Mouse (Mus musculus): ENCODE results near the gene Olfr401. TPM values are rescaled to one million over a fixed set of nuclear protein-coding genes. Genes with fewer than 3 reads are reported as not detected.
"Not testable (repeated sequence)": the region's sequence is repeated elsewhere in the genome, so short reads cannot be mapped to it uniquely, and the experiment has no call there.

Gene Olfr401
- not detected in 2 replicates for polyA plus RNA-seq (2015; fragmentation: Nextera tagmentation; extraction: Ambion mirVana)

- Histone ChIP-seq H3K4me1 (ENCODE audit: control insufficient read depth, insufficient read depth, low read length) (no peaks in the 10 kb centered on the region), H3K9ac (ENCODE audit: low read length) (no peak within 1 kb of the TSS), H3K27ac (ENCODE audit: low read length) (no peak within 1 kb of the TSS), H3K36me3 (ENCODE audit: control insufficient read depth, insufficient read depth, low read length) (no peaks in the 10 kb centered on the region), H3K4me2 (ENCODE audit: low read depth, low read length) (no peak within 1 kb of the TSS), H3K27me3 (ENCODE audit: control insufficient read depth, insufficient read depth, low read length) (no peaks in the 10 kb centered on the region), H3K4me3 (replicated peaks; ENCODE audit: low read length) (no peak within 1 kb of the TSS), H3K9me3 (replicated peaks; ENCODE audit: control insufficient read depth, low read length) (no peaks in the 10 kb centered on the region; the same call in 1 of the 2 replicates)
- no peak for ATAC-seq (ENCODE audit: insufficient read depth, low FRiP score)
Observed at GRCm38 (mm10) chr11:74113412-74113811, at the start of gene Olfr401. Gene Olfr401, plus strand, starts transcription at chr11:74113712.

GRCm38 (mm10) chr11:74069655-74070054 is 43.9 kb upstream of the Olfr401 start, which contains the start of gene Zfp616:
Gene Zfp616, plus strand, starts transcription at chr11:74069955.
- Histone ChIP-seq H3K9me3 (replicated peaks; ENCODE audit: control insufficient read depth, low read length) (no peaks in the 10 kb centered on the region), H3K27ac (ENCODE audit: low read length) (no peak within 1 kb of the TSS), H3K4me1 (ENCODE audit: control insufficient read depth, insufficient read depth, low read length) (no peaks in the 10 kb centered on the region), H3K4me2 (ENCODE audit: low read depth, low read length) (no peak within 1 kb of the TSS), H3K9ac (ENCODE audit: low read length) (no peak within 1 kb of the TSS), H3K36me3 (ENCODE audit: control insufficient read depth, insufficient read depth, low read length) (no peaks in the 10 kb centered on the region), H3K27me3 (ENCODE audit: control insufficient read depth, insufficient read depth, low read length) (no peaks in the 10 kb centered on the region), H3K4me3 (replicated peaks; ENCODE audit: low read length) (no peak within 1 kb of the TSS)
- ATAC-seq (ENCODE audit: insufficient read depth, low FRiP score), result no peak
- 91% methylated on average over 1 of the region's 1 CpGs for WGBS

GRCm38 (mm10) chr11:74100724-74101123 is 12.8 kb upstream of the Olfr401 start:
- Histone ChIP-seq H3K4me1 (ENCODE audit: control insufficient read depth, insufficient read depth, low read length) (no peaks in the 10 kb centered on the region), H3K4me3 (replicated peaks; ENCODE audit: low read length) (no peak overlapping the region), H3K9ac (ENCODE audit: low read length) (no peak overlapping the region), H3K36me3 (ENCODE audit: control insufficient read depth, insufficient read depth, low read length) (no peaks in the 10 kb centered on the region), H3K9me3 (replicated peaks; ENCODE audit: control insufficient read depth, low read length) (no peaks in the 10 kb centered on the region), H3K27ac (ENCODE audit: low read length) (no peak overlapping the region), H3K27me3 (ENCODE audit: control insufficient read depth, insufficient read depth, low read length) (no peaks in the 10 kb centered on the region), H3K4me2 (ENCODE audit: low read depth, low read length) (no peak overlapping the region)
- ATAC-seq (ENCODE audit: insufficient read depth, low FRiP score), result no peak
- WGBS, result 75% methylated on average over 2 of the region's 2 CpGs

GRCm38 (mm10) chr11:74101507-74101906 is 12.0 kb upstream of the Olfr401 start:
- 57% methylated on average over 2 of the region's 2 CpGs for WGBS
- Histone ChIP-seq H3K4me2 (ENCODE audit: low read depth, low read length) (no peak overlapping the region), H3K4me3 (replicated peaks; ENCODE audit: low read length) (no peak overlapping the region), H3K27me3 (ENCODE audit: control insufficient read depth, insufficient read depth, low read length) (no peaks in the 10 kb centered on the region), H3K36me3 (ENCODE audit: control insufficient read depth, insufficient read depth, low read length) (no peaks in the 10 kb centered on the region), H3K27ac (ENCODE audit: low read length) (no peak overlapping the region), H3K9me3 (replicated peaks; ENCODE audit: control insufficient read depth, low read length) (no peaks in the 10 kb centered on the region), H3K4me1 (ENCODE audit: control insufficient read depth, insufficient read depth, low read length) (no peaks in the 10 kb centered on the region), H3K9ac (ENCODE audit: low read length) (no peak overlapping the region)
- no peak for ATAC-seq (ENCODE audit: insufficient read depth, low FRiP score)

- no peak overlapping the region for H3K27ac ChIP-seq (ENCODE audit: low read length)
- no peaks in the 10 kb centered on the region; the same call in 1 of the 2 replicates for H3K9me3 ChIP-seq (replicated peaks; ENCODE audit: control insufficient read depth, low read length)
- no peaks in the 10 kb centered on the region for H3K4me1 ChIP-seq (ENCODE audit: control insufficient read depth, insufficient read depth, low read length)
- H3K27me3 ChIP-seq (ENCODE audit: control insufficient read depth, insufficient read depth, low read length), result no peaks in the 10 kb centered on the region
- no peaks in the 10 kb centered on the region for H3K36me3 ChIP-seq (ENCODE audit: control insufficient read depth, insufficient read depth, low read length)
- no peak overlapping the region for H3K4me2 ChIP-seq (ENCODE audit: low read depth, low read length)
- ATAC-seq (ENCODE audit: insufficient read depth, low FRiP score), result no peak
- 33% methylated on average over 5 of the region's 5 CpGs for WGBS
- H3K9ac ChIP-seq (ENCODE audit: low read length), result no peak overlapping the region
- H3K4me3 ChIP-seq (replicated peaks; ENCODE audit: low read length), result no peak overlapping the region
Observed at GRCm38 (mm10) chr11:74105066-74105465, 8.4 kb upstream of the Olfr401 start.

GRCm38 (mm10) chr11:74140001-74140400 is 26.5 kb downstream of the Olfr401 start:
- WGBS, result 30% methylated on average over 1 of the region's 1 CpGs
- H3K4me3 ChIP-seq (replicated peaks; ENCODE audit: low read length); H3K36me3 ChIP-seq (ENCODE audit: control insufficient read depth, insufficient read depth, low read length): not testable (repeated sequence)

GRCm38 (mm10) chr11:74145866-74146265 is 32.4 kb downstream of the Olfr401 start:
- no peak overlapping the region for H3K4me2 ChIP-seq (ENCODE audit: low read depth, low read length)
- no peak overlapping the region for H3K9ac ChIP-seq (ENCODE audit: low read length)
- H3K4me3 ChIP-seq (replicated peaks; ENCODE audit: low read length), result no peak overlapping the region
- no peak overlapping the region for H3K27ac ChIP-seq (ENCODE audit: low read length)
- H3K9me3 ChIP-seq (replicated peaks; ENCODE audit: control insufficient read depth, low read length), result 0 out of 2 replicates have a peak, but pooled peaks cover 2% of the 10 kb centered on the region
- no peaks in the 10 kb centered on the region for H3K27me3 ChIP-seq (ENCODE audit: control insufficient read depth, insufficient read depth, low read length)
- no peaks in the 10 kb centered on the region for H3K4me1 ChIP-seq (ENCODE audit: control insufficient read depth, insufficient read depth, low read length)
- no peaks in the 10 kb centered on the region for H3K36me3 ChIP-seq (ENCODE audit: control insufficient read depth, insufficient read depth, low read length)
- ATAC-seq (ENCODE audit: insufficient read depth, low FRiP score), result no peak

More at GRCm38 (mm10) chr11:74140001-74140400, 26.5 kb downstream of the Olfr401 start:
- not testable (repeated sequence) for H3K4me1 ChIP-seq (ENCODE audit: control insufficient read depth, insufficient read depth, low read length); H3K4me2 ChIP-seq (ENCODE audit: low read depth, low read length); H3K9me3 ChIP-seq (replicated peaks; ENCODE audit: control insufficient read depth, low read length); H3K9ac ChIP-seq (ENCODE audit: low read length); H3K27ac ChIP-seq (ENCODE audit: low read length); H3K27me3 ChIP-seq (ENCODE audit: control insufficient read depth, insufficient read depth, low read length); ATAC-seq (ENCODE audit: insufficient read depth, low FRiP score)

- no peak for ATAC-seq (ENCODE audit: insufficient read depth, low FRiP score)
- no peak within 1 kb of the TSS for H3K4me3 ChIP-seq (replicated peaks; ENCODE audit: low read length)
- H3K9ac ChIP-seq (ENCODE audit: low read length), result no peak within 1 kb of the TSS
- H3K27ac ChIP-seq (ENCODE audit: low read length), result no peak within 1 kb of the TSS
- no peaks in the 10 kb centered on the region for H3K27me3 ChIP-seq (ENCODE audit: control insufficient read depth, insufficient read depth, low read length)
- no peaks in the 10 kb centered on the region for H3K36me3 ChIP-seq (ENCODE audit: control insufficient read depth, insufficient read depth, low read length)
- H3K9me3 ChIP-seq (replicated peaks; ENCODE audit: control insufficient read depth, low read length), result no peaks in the 10 kb centered on the region
- 59% methylated on average over 3 of the region's 3 CpGs for WGBS
- H3K4me1 ChIP-seq (ENCODE audit: control insufficient read depth, insufficient read depth, low read length), result no peaks in the 10 kb centered on the region
- no peak within 1 kb of the TSS for H3K4me2 ChIP-seq (ENCODE audit: low read depth, low read length)
Observed at GRCm38 (mm10) chr11:74153229-74153628, 39.7 kb downstream of the Olfr401 start, which contains the start of gene Olfr402. Gene Olfr402, plus strand, starts transcription at chr11:74153529.

- H3K4me3 ChIP-seq (replicated peaks; ENCODE audit: low read length), result no peak overlapping the region
- H3K27ac ChIP-seq (ENCODE audit: low read length), result no peak overlapping the region
- no peaks in the 10 kb centered on the region for H3K4me1 ChIP-seq (ENCODE audit: control insufficient read depth, insufficient read depth, low read length)
- no peaks in the 10 kb centered on the region for H3K27me3 ChIP-seq (ENCODE audit: control insufficient read depth, insufficient read depth, low read length)
- no peak overlapping the region for H3K9ac ChIP-seq (ENCODE audit: low read length)
- no peak for ATAC-seq (ENCODE audit: insufficient read depth, low FRiP score)
- no peaks in the 10 kb centered on the region for H3K36me3 ChIP-seq (ENCODE audit: control insufficient read depth, insufficient read depth, low read length)
- H3K9me3 ChIP-seq (replicated peaks; ENCODE audit: control insufficient read depth, low read length), result no peaks in the 10 kb centered on the region
- no peak overlapping the region for H3K4me2 ChIP-seq (ENCODE audit: low read depth, low read length)
Observed at GRCm38 (mm10) chr11:74168771-74169170, 55.3 kb downstream of the Olfr401 start.

Measured in stomach, embryonic 16.5 days (tissue).